Mouse (Mus musculus): ENCODE data around the gene Chic1. TPM values are rescaled to one million over a fixed set of nuclear protein-coding genes. Genes with fewer than 3 reads are reported as not detected.
A peak's percentile ranks its signal among the peaks of the same experiment; 100 is the strongest.

Chic1 gene
- total RNA-seq, 2 experiments from 2014 or later: 8.3 TPM

- no peak for DNase-seq (ENCODE audit: extremely low spot score in 1 of 2, low spot score in 2 of 2)
- intact Hi-C loops (cut with DNase I): no loop called here
Observed at GRCm38 (mm10) chrX:103414167-103414566, 57.9 kb downstream of the Chic1 start, which contains the start of gene Tsx. Gene Tsx, plus strand, starts transcription at chrX:103414467.

GRCm38 (mm10) chrX:103421710-103422109 lies 65.4 kb downstream of the Chic1 start, which contains the start of gene Gm26992:
Gene Gm26992, plus strand, starts transcription at chrX:103422010.
- intact Hi-C loops (cut with DNase I): no loop called here
- no peak for DNase-seq (ENCODE audit: extremely low spot score in 1 of 2, low spot score in 2 of 2)

DNA sequence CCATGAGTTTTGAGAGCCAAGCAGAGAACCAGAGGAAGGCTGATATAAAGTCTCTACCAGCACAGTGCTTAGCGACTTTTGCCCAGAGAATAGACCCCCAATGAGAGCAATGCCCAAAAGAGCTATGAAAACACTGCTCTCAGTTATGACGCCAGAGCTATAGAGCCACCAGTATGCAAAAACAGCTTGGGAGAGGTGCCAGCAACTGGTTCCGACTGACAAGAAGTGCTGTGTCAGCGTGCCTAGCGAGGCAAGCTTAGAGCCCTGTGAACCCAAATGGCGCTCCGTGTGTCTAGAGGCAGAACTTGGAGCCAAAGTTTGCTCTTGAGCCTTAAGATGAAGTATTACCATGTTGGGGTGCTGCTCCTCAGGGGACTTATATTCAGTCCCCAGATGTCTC lies 71.4 kb downstream of the Chic1 start:
- intact Hi-C loops (cut with DNase I): no loop called here
- no peak for DNase-seq (ENCODE audit: extremely low spot score in 1 of 2, low spot score in 2 of 2)

GRCm38 (mm10) chrX:103432293-103432692 lies 76.0 kb downstream of the Chic1 start:
- no peak for DNase-seq (ENCODE audit: extremely low spot score in 1 of 2, low spot score in 2 of 2)
- intact Hi-C loops (cut with DNase I): no loop called here

- intact Hi-C loops (cut with DNase I): loop anchor here (5.0 kb wide), 1 partner anchor 181 kb away; no protein-coding TSS in a partner anchor
- DNase-seq (ENCODE audit: extremely low spot score in 1 of 2, low spot score in 2 of 2): no peak
Observed at GRCm38 (mm10) chrX:103438023-103438422, 81.7 kb downstream of the Chic1 start.

DNA sequence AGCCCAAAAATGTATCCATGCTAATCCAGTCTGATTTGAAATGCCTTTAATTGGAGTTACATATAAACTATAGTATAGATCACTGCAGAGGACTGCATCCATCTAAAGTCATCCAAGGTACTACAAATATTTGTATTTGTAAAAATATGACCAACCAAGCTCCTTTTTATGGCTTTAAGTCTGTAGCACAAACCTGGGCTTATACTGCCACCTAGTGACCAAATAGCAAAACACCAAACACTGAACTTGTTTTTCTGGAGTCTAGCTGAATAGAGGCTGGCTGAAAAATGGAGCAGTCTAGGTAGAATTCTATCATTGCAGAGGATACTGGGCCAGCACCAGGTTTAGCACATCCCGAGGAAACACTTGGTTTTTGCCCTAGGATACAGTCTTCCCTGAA lies 84.5 kb downstream of the Chic1 start:
- intact Hi-C loops (cut with DNase I): loop anchor here (5.0 to 10.0 kb wide), 2 partner anchors 249 to 486 kb away; no protein-coding TSS in a partner anchor
- peak in 1 of 2 experiments; percentile 52 for DNase-seq (ENCODE audit: extremely low spot score in 1 of 2, low spot score in 2 of 2)

GRCm38 (mm10) chrX:103443755-103444154 lies 87.5 kb downstream of the Chic1 start:
- DNase-seq (ENCODE audit: extremely low spot score in 1 of 2, low spot score in 2 of 2): peak in 1 of 2 experiments; percentile 19
- intact Hi-C loops (cut with DNase I): loop anchor here (5.0 to 10.0 kb wide), 2 partner anchors 251 to 489 kb away; no protein-coding TSS in a partner anchor

Other genes with a start within 250 kb of the Chic1 start
- 10 to 100 TPM; 80.0 to 82.2 TPM for gene Nap1l2, start 169.8 kb upstream of the Chic1 start, total RNA-seq (2021)
- not detected for gene Cdx4, start 35.1 kb upstream of the Chic1 start, total RNA-seq (2021)
- under 1 TPM in 1 of 2 experiments, not detected in 1; 0.45 TPM for gene Tsx, start 58.0 kb downstream of the Chic1 start, total RNA-seq (2021)
- gene Gm26992, start 65.5 kb downstream of the Chic1 start, total RNA-seq (2021): not detected